Mouse (Mus musculus): ENCODE data around the gene Mael.

The Mael gene

GRCm38 (mm10) chr1:166209371-166209770, 29.2 kb downstream of the Mael start:
- DNase-seq (ENCODE audit: low read depth, low spot score), result no peak

DNA sequence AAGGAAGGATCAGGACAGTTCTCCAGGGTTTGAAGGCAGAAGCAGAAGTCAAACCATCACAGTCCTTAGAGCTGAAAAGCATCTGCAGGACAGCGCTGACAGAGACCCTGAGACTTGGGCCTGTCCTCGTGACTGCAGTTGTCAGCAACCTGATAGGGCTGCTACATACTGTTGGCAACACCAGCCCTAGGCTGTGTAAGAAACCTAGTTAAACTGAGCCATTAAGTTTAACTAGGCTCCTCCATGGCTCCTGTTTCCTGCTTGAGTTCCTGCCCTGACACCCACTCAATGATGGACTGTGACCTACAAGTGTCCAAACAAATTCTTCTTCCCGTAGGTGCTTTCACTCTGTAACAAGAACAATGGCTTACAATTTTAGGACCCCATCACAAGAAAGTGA, 33.4 kb downstream of the Mael start:
- DNase-seq (ENCODE audit: low read depth, low spot score), result no peak

GRCm38 (mm10) chr1:166204171-166204570, 34.4 kb downstream of the Mael start:
- no peak for DNase-seq (ENCODE audit: low read depth, low spot score)

- DNase-seq (ENCODE audit: low read depth, low spot score), result no peak
These were observed 48.7 kb downstream of the Mael start for GRCm38 (mm10) chr1:166189821-166190220.

- no peak for DNase-seq (ENCODE audit: low read depth, low spot score)
These were observed 53.2 kb downstream of the Mael start for GRCm38 (mm10) chr1:166185357-166185756.

DNA sequence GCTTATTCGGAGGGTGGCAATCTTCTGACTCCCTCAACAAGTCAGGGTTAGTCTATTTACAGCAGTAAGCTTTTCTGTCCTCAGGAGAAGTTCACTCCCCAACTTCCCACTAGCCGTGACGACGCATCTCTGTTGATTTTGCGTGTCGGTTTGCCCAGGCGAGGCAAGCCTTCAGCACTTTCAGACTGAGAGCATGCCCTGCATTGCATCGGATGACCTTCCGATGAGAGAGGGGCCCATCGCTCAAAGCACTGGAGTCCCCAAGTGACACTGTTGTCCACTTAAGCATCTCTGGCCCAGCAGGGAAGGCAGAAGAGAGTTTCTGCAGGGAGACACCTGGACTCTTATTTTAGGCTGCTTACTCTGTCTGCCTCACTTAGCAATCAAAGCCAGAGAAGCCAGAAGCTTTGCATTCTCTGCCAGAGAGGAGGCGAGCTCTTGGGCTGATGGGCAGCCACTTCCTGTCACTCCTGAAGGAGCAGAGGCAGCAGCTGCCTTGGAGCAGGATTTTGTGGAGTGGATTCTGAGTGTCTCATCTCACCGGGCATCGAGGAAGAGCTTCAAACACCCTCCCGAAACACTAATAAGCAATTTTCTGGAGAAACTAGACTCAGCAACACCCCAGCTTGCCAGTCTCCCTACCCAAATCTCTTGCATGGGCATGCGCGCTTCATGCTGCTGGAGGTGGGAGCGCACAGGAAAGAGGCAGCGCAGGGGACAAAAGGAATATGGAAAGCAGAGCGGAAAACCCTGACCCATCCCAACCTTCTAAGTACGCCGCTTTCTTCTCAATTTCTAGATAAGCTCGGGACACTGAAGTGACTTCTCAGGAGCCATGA, 53.9 kb downstream of the Mael start:
- no peak for DNase-seq (ENCODE audit: low read depth, low spot score)

GRCm38 (mm10) chr1:166182952-166183627, 55.5 kb downstream of the Mael start:
- DNase-seq (ENCODE audit: low read depth, low spot score), result no peak

DNA sequence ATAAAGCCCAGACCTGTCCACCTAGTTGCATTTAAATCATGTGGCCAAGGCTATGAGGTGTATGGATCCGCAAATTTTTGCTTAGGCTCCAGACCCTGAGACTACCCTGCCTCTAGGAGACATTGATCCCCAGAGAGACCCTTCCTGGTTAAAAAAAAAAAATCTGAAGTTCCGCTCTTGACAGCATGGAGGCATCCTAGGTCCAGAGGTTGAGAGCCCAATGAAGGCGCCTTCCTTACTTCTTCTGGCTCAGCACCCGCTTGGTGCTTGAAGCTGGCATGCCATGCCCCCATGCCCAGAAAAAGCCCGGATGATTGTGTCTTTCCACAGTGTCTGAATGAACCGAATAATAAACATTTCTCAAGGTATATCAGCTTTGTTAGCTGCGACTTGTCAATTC, 57.0 kb downstream of the Mael start:
- DNase-seq (ENCODE audit: low read depth, low spot score), result no peak

GRCm38 (mm10) chr1:166173621-166174020, 64.9 kb downstream of the Mael start:
- DNase-seq (ENCODE audit: low read depth, low spot score), result no peak

GRCm38 (mm10) chr1:166172992-166173391, 65.6 kb downstream of the Mael start:
- no peak for DNase-seq (ENCODE audit: low read depth, low spot score)

GRCm38 (mm10) chr1:166170852-166171251, 67.7 kb downstream of the Mael start:
- no peak for DNase-seq (ENCODE audit: low read depth, low spot score)

DNA sequence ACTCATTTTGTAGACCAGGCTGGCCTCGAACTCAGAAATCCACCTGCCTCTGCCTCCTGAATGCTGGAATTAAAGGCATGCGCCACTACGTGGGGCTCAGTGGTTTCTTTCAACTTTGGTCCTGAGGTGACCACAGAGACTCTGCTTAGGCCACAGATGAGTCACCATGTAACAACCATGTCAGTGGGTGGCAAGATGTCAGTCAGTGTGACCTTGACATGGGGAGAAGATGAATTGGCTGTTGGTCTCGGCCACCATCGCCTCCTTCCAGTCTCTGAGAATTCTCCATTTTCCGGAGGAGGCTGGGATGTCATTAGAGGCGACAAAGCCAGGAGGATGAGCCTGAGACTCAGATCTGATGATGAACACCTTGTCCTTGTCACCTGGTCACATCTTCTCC, 68.8 kb downstream of the Mael start:
- no peak for DNase-seq (ENCODE audit: low read depth, low spot score)

DNA sequence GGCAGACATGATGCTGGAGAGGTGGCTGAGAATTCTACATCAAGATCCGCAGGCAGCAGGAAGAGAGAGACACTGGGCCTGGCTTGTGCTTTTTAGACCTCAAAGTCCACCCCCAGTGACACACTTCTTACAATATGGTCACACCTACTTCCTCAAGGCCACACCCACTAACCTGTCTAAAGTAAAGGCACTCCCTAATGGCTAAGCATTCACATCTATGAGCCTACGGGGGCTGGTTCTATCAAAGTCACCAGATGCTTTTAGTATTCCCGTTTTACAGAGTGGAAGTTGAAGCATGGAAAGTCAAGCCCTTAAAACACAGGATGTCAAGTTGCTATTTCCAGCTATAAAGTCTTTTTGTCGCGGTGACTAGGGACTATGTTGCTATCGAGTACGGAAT, 70.5 kb downstream of the Mael start:
- DNase-seq (ENCODE audit: low read depth, low spot score), result no peak

GRCm38 (mm10) chr1:166167405-166167804, 71.1 kb downstream of the Mael start:
- DNase-seq (ENCODE audit: low read depth, low spot score), result no peak

DNA sequence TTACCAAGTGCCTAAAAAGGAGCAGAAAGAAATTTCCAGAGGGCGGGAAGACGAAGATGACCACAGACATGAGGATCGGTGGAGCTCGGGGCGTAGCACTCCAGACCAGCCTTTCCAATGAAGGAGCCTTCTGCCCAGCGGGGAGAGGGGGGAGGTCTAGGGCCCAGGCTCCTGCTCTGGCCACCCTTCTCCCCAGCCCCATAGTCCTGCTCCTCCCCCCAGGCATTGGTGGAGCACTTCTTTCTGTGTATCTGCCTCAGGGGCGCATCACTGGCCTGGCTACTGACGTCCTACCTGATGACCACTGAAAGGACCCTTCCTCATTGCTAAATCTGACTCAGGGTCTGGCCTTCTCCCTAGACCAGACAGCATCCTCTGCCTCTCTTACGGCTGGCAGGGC, 73.4 kb downstream of the Mael start:
- no peak for DNase-seq (ENCODE audit: low read depth, low spot score)

- no peak for DNase-seq (ENCODE audit: low read depth, low spot score)
These were observed 74.0 kb downstream of the Mael start for GRCm38 (mm10) chr1:166164580-166164979.

- peak; percentile 82 for DNase-seq (ENCODE audit: low read depth, low spot score)
These were observed 77.7 kb downstream of the Mael start for GRCm38 (mm10) chr1:166160569-166161445.

DNA sequence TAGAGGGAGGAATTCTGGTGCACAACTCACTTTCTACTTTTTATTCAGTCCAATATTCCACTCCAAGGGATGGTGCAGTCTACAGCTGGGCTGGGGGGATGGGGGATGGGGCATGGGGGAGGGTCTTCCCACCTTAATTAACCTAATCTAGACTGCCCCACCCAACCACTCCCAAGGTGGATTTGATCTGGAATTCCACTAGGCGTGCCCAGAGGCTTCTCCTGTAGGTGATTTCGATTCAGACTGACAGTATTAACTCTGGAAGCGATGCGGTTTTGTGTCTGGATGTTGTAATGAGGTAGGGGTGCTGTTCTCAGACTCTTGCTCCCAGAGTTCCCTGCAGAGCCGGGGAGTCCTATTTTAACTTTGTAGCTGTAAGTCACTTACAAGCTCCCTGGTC, 78.4 kb downstream of the Mael start:
- no peak for DNase-seq (ENCODE audit: low read depth, low spot score)

DNA sequence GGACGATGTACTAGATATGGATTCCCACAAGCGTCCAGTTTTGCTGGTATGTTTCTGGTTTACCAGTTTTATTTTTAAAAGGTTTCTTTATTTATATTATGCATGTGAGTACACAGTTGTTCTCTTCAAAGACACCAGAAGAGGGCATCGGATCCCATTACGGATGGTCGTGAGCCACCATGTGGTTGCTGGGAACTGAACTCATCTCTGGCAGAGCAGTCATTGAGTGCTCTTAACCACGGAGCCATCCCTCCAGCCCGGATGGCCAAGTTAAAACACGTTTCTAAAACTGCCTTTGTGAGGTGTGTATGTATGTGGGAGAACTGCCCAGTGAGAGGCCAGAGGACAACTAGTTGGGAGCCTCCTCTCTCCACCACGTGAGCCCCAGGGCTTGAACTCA, 79.9 kb downstream of the Mael start:
- peak; percentile 29 for DNase-seq (ENCODE audit: low read depth, low spot score)

DNA sequence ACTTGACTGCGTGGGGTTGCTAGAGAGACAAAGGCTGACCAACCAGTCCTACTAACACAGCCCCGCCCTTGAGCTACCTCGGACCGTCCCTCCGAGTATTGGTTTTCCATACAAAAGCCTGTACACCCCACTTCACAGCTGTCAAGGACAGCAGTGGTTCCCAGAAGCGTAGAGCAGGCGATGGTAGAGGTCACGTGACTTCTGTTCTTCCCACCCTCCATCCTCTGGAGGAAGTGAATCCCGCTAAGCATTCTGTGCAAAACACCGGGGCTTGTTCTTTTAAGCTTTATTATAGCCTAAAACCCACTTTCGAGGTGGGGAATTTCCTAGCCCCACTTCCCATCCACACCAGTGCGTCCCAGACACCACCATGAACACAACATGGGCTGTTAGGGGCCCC, 80.8 kb downstream of the Mael start:
- DNase-seq (ENCODE audit: low read depth, low spot score), result no peak

- no peak for DNase-seq (ENCODE audit: low read depth, low spot score)
These were observed 83.4 kb downstream of the Mael start for GRCm38 (mm10) chr1:166155113-166155494.

Data from 3T3-L1 (cell line).